Mouse (Mus musculus) midbrain, embryonic 12.5 days (tissue): ENCODE data around the gene Phactr1. TPM values are rescaled to one million over a fixed set of nuclear protein-coding genes. Genes with fewer than 3 reads are reported as not detected.

ENCODE experiments used
- ATAC-seq: fragments of 200-750 bp; cut with Nextera tagmentation; 2 replicates; pipeline ENCODE4 v1.8.0; 2017; ENCODE audit warnings: low read depth, moderate TSS enrichment, moderate library complexity; ENCODE audit not compliant: low FRiP score
- H3K27ac ChIP-seq: fragments of 300-500 bp; sonication (generic); replicated peaks from 2 replicates; pipeline ENCODE4 v1.5.1; 2016; ENCODE audit warnings: mild to moderate bottlenecking
- H3K27me3 ChIP-seq: fragments of 300-500 bp; sonication (generic); 2 replicates; pipeline ENCODE4 v1.6.1; 2016; ENCODE audit warnings: mild to moderate bottlenecking
- H3K36me3 ChIP-seq: fragments of 300-500 bp; sonication (generic); 2 replicates; pipeline ENCODE4 v1.6.1; 2016
- H3K4me1 ChIP-seq: fragments of 300-500 bp; sonication (generic); 2 replicates; pipeline ENCODE4 v1.6.1; 2016
- H3K4me2 ChIP-seq: fragments of 300-500 bp; sonication (generic); replicated peaks from 2 replicates; pipeline ENCODE4 v1.6.1; 2016; ENCODE audit warnings: mild to moderate bottlenecking, moderate library complexity
- H3K4me3 ChIP-seq: fragments of 300-500 bp; sonication (generic); 2 replicates; pipeline ENCODE4 v1.5.1; 2016; ENCODE audit warnings: mild to moderate bottlenecking
- H3K9ac ChIP-seq: fragments of 300-500 bp; sonication (generic); replicated peaks from 2 replicates; pipeline ENCODE4 v1.6.1; 2016; ENCODE audit warnings: mild to moderate bottlenecking, moderate library complexity
- H3K9me3 ChIP-seq: fragments of 300-500 bp; sonication (generic); 2 replicates; pipeline ENCODE4 v1.6.1; 2016; ENCODE audit warnings: mild to moderate bottlenecking
- WGBS: fragments of 180-500 bp; shearing (Covaris S2); methylation state at CpG from one replicate; pipeline ENCODE4 v1.1.7; 2016; 5-methylcytosine and 5-hydroxymethylcytosine counted together
- polyA plus RNA-seq: library from polyadenylated mRNA; unstranded; fragments of >200 nt; fragmentation: Nextera tagmentation; extraction: Ambion mirVana; gene quantifications from 2 replicates; pipeline ENCODE4 v1.2.1, GENCODE M21; 2016

Gene Phactr1
- polyA plus RNA-seq, 1 experiment from 2014 or later, result 23.2 TPM

- Histone ChIP-seq H3K27me3 (no peaks in the 10 kb centered on the region), H3K36me3 (no peaks in the 10 kb centered on the region), H3K4me1 (no peaks in the 10 kb centered on the region), H3K27ac (no peak overlapping the region), H3K4me3 (no peak overlapping the region), H3K4me2 (no peak overlapping the region), H3K9ac (no peak overlapping the region), H3K9me3 (no peaks in the 10 kb centered on the region)
- WGBS, result 86% methylated on average over 12 of the region's 12 CpGs
- ATAC-seq, result no peak
Measured at GRCm38 (mm10) chr13:42906990-42907389, 226.6 kb downstream of the Phactr1 start.

GRCm38 (mm10) chr13:42915081-42915480 lies 234.7 kb downstream of the Phactr1 start:
- Histone ChIP-seq H3K27me3 (peaks cover 28% of the 10 kb centered on the region), H3K9ac (no peak overlapping the region), H3K4me3 (no peak overlapping the region), H3K4me1 (peaks cover 23% of the 10 kb centered on the region), H3K27ac (no peak overlapping the region), H3K36me3 (no peaks in the 10 kb centered on the region), H3K4me2 (no peak overlapping the region), H3K9me3 (no peaks in the 10 kb centered on the region)
- ATAC-seq, result no peak
- WGBS, result 68% methylated on average over 4 of the region's 4 CpGs

- H3K9ac ChIP-seq, result peak overlapping the region; percentile 75
- H3K4me2 ChIP-seq, result peak overlapping the region; percentile 100
- no peaks in the 10 kb centered on the region for H3K36me3 ChIP-seq
- WGBS, result 6% methylated on average over 6 of the region's 6 CpGs
- ATAC-seq, result no peak
- peaks cover 28% of the 10 kb centered on the region for H3K27me3 ChIP-seq
- no peaks in the 10 kb centered on the region for H3K9me3 ChIP-seq
- H3K27ac ChIP-seq, result no peak overlapping the region
- peaks cover 23% of the 10 kb centered on the region for H3K4me1 ChIP-seq
- H3K4me3 ChIP-seq, result peak overlapping the region; percentile 65
Measured at GRCm38 (mm10) chr13:42915851-42916193, 235.4 kb downstream of the Phactr1 start.

- no peaks in the 10 kb centered on the region for H3K9me3 ChIP-seq
- H3K27me3 ChIP-seq, result peaks cover 28% of the 10 kb centered on the region
- peak overlapping the region; percentile 65 for H3K4me3 ChIP-seq
- peaks cover 23% of the 10 kb centered on the region for H3K4me1 ChIP-seq
- no peaks in the 10 kb centered on the region for H3K36me3 ChIP-seq
- H3K27ac ChIP-seq, result no peak overlapping the region
- peak overlapping the region; percentile 100 for H3K4me2 ChIP-seq
- H3K9ac ChIP-seq, result peak overlapping the region; percentile 75
- peak; percentile 71 for ATAC-seq
- under 1% methylated on average over 68 of the region's 74 CpGs for WGBS
Measured at GRCm38 (mm10) chr13:42916194-42917033, 236.0 kb downstream of the Phactr1 start.

- Histone ChIP-seq H3K4me2 (peak overlapping the region; percentile 100), H3K36me3 (no peaks in the 10 kb centered on the region), H3K27ac (no peak overlapping the region), H3K9ac (no peak overlapping the region), H3K4me1 (peaks cover 23% of the 10 kb centered on the region), H3K27me3 (peaks cover 28% of the 10 kb centered on the region), H3K4me3 (peak overlapping the region; percentile 65; the same call in 1 of the 2 replicates), H3K9me3 (no peaks in the 10 kb centered on the region)
- ATAC-seq, result no peak
- WGBS, result 45% methylated on average over 6 of the region's 6 CpGs
Measured at GRCm38 (mm10) chr13:42917251-42917650, 236.8 kb downstream of the Phactr1 start.

GRCm38 (mm10) chr13:42920062-42920461 lies 239.6 kb downstream of the Phactr1 start:
- H3K27ac ChIP-seq, result no peak overlapping the region
- no peaks in the 10 kb centered on the region for H3K9me3 ChIP-seq
- H3K9ac ChIP-seq, result no peak overlapping the region
- ATAC-seq, result no peak
- no peak overlapping the region for H3K4me3 ChIP-seq
- H3K27me3 ChIP-seq, result peaks cover 25% of the 10 kb centered on the region
- no peaks in the 10 kb centered on the region for H3K36me3 ChIP-seq
- no peak overlapping the region for H3K4me2 ChIP-seq
- WGBS, result 94% methylated on average over 2 of the region's 2 CpGs
- H3K4me1 ChIP-seq, result peaks cover 23% of the 10 kb centered on the region

GRCm38 (mm10) chr13:42921769-42922450 lies 241.5 kb downstream of the Phactr1 start:
- H3K4me1 ChIP-seq, result peaks cover 10% of the 10 kb centered on the region
- 91% methylated on average over 10 of the region's 10 CpGs for WGBS

GRCm38 (mm10) chr13:42927778-42928177 lies 247.4 kb downstream of the Phactr1 start:
- Histone ChIP-seq H3K9me3 (peaks cover 15% of the 10 kb centered on the region), H3K27me3 (0 out of 2 replicates have a peak, but pooled peaks cover 4% of the 10 kb centered on the region), H3K36me3 (peaks cover 7% of the 10 kb centered on the region; the same call in 1 of the 2 replicates), H3K9ac (no peak overlapping the region), H3K4me1 (no peaks in the 10 kb centered on the region; the same call in 1 of the 2 replicates), H3K4me3 (no peak overlapping the region), H3K27ac (no peak overlapping the region), H3K4me2 (no peak overlapping the region)
- WGBS, result 94% methylated on average over 11 of the region's 11 CpGs
- no peak for ATAC-seq

More at GRCm38 (mm10) chr13:42921769-42922450, 241.5 kb downstream of the Phactr1 start:
- Histone ChIP-seq H3K4me2 (no peak overlapping the region), H3K4me3 (no peak overlapping the region), H3K9me3 (0 out of 2 replicates have a peak, but pooled peaks cover 2% of the 10 kb centered on the region), H3K27me3 (peaks cover 13% of the 10 kb centered on the region), H3K9ac (no peak overlapping the region), H3K36me3 (no peaks in the 10 kb centered on the region), H3K27ac (no peak overlapping the region)
- ATAC-seq, result no peak

- no peak overlapping the region for H3K4me2 ChIP-seq
- no peak for ATAC-seq
- peaks cover 7% of the 10 kb centered on the region; the same call in 1 of the 2 replicates for H3K36me3 ChIP-seq
- no peak overlapping the region for H3K4me3 ChIP-seq
- H3K27ac ChIP-seq, result no peak overlapping the region
- H3K4me1 ChIP-seq, result peaks cover under 1% of the 10 kb centered on the region
- H3K9me3 ChIP-seq, result peaks cover 15% of the 10 kb centered on the region
- no peak overlapping the region for H3K9ac ChIP-seq
- 0 out of 2 replicates have a peak, but pooled peaks cover 4% of the 10 kb centered on the region for H3K27me3 ChIP-seq
- WGBS, result 45% methylated on average over 10 of the region's 10 CpGs
Measured at GRCm38 (mm10) chr13:42929529-42930235, 249.3 kb downstream of the Phactr1 start.

- Histone ChIP-seq H3K27me3 (0 out of 2 replicates have a peak, but pooled peaks cover 4% of the 10 kb centered on the region), H3K27ac (no peak overlapping the region), H3K4me2 (no peak overlapping the region), H3K9me3 (peaks cover 12% of the 10 kb centered on the region), H3K9ac (no peak overlapping the region), H3K4me3 (no peak overlapping the region), H3K4me1 (peaks cover 5% of the 10 kb centered on the region), H3K36me3 (peaks cover 7% of the 10 kb centered on the region; the same call in 1 of the 2 replicates)
- ATAC-seq, result no peak
- WGBS, result 91% methylated on average over 5 of the region's 5 CpGs
Measured at GRCm38 (mm10) chr13:42932046-42932445, 251.6 kb downstream of the Phactr1 start.

- Histone ChIP-seq H3K36me3 (no peaks in the 10 kb centered on the region), H3K27me3 (0 out of 2 replicates have a peak, but pooled peaks cover 4% of the 10 kb centered on the region), H3K4me2 (no peak overlapping the region), H3K9me3 (0 out of 2 replicates have a peak, but pooled peaks cover 5% of the 10 kb centered on the region), H3K27ac (no peak overlapping the region), H3K4me1 (peaks cover 5% of the 10 kb centered on the region; the same call in 1 of the 2 replicates), H3K4me3 (no peak overlapping the region), H3K9ac (no peak overlapping the region)
- WGBS, result 82% methylated on average over 16 of the region's 16 CpGs
- ATAC-seq, result no peak
Measured at GRCm38 (mm10) chr13:42934538-42935126, 254.2 kb downstream of the Phactr1 start.
